31 mouse cellular contexts compared by ENCODE assay signal in genomic region chr10:61158594-61158993, GRCm38 (mm10). TPM values are rescaled to one million over a fixed set of nuclear protein-coding genes. Genes with fewer than 3 reads are reported as not detected.
"Had no signal": no experiment of that assay in that cellular context is flagged by ENCODE, and none has a peak within 500 bp of the region (broad histone marks: within the 10 kb centered on the region; RNA-seq: fewer than 3 reads in every experiment).

No protein-coding gene starts in this region.

- H3K9ac ChIP-seq: forebrain, postnatal 0 days; heart, embryonic 13.5 days; heart, embryonic 15.5 days; hindbrain, embryonic 12.5 days; hindbrain, embryonic 14.5 days; intestine, embryonic 15.5 days; limb, embryonic 12.5 days; liver, embryonic 13.5 days; liver, embryonic 15.5 days; liver, postnatal 0 days had no signal

- ATAC-seq: forebrain, postnatal 0 days; hindbrain, embryonic 16.5 days; inflammation-experienced regulatory T-cells, adult 6 months; intestine, embryonic 15.5 days; intestine, postnatal 0 days had no signal

- H3K4me1 ChIP-seq: heart, embryonic 15.5 days; hindbrain, embryonic 10.5 days; hindbrain, embryonic 12.5 days; intestine, embryonic 15.5 days; limb, embryonic 10.5 days; limb, embryonic 12.5 days had no signal

- H3K27ac ChIP-seq: gastrocnemius, adult 2 months; heart, adult 2 months; heart, embryonic 13.5 days; heart, embryonic 15.5 days; hindbrain, embryonic 10.5 days; hindbrain, embryonic 12.5 days; hindbrain, embryonic 14.5 days; intestine, embryonic 15.5 days; layer of hippocampus, adult 2 months; left cerebral cortex, adult 2 months; limb, embryonic 10.5 days; limb, embryonic 12.5 days; liver, embryonic 13.5 days; liver, embryonic 15.5 days had no signal

- H3K9me3 ChIP-seq: heart, embryonic 13.5 days; heart, embryonic 15.5 days; hindbrain, embryonic 10.5 days; hindbrain, embryonic 12.5 days; intestine, embryonic 15.5 days; limb, embryonic 10.5 days; limb, embryonic 12.5 days; liver, embryonic 13.5 days; liver, embryonic 15.5 days had no signal

- DNase-seq: forebrain, postnatal 0 days; gastrocnemius, adult 2 months; gastrocnemius, postnatal 10 days; gastrocnemius, postnatal 25 days; heart, adult 2 months; heart, postnatal 14 days; heart, postnatal 36 days; kidney, adult 2 months; kidney, postnatal 10 days; kidney, postnatal 36 days; liver; liver, embryonic 13.5 days; liver, postnatal 0 days had no signal

- H3K27me3 ChIP-seq: heart, embryonic 13.5 days; heart, embryonic 15.5 days; hindbrain, embryonic 12.5 days; intestine, embryonic 15.5 days; limb, embryonic 12.5 days; liver, embryonic 13.5 days; liver, embryonic 15.5 days had no signal

- H3K4me3 ChIP-seq: gastrocnemius, adult 2 months; heart, adult 2 months; heart, embryonic 13.5 days; heart, embryonic 15.5 days; hindbrain, embryonic 10.5 days; hindbrain, embryonic 12.5 days; intestine, embryonic 15.5 days; layer of hippocampus, adult 2 months; left cerebral cortex, adult 2 months; limb, embryonic 10.5 days; limb, embryonic 12.5 days; liver, embryonic 13.5 days; liver, embryonic 15.5 days had no signal

- H3K4me2 ChIP-seq: heart, embryonic 11.5 days; heart, embryonic 13.5 days; heart, embryonic 15.5 days; hindbrain, embryonic 12.5 days; hindbrain, embryonic 14.5 days; intestine, embryonic 15.5 days; limb, embryonic 12.5 days; liver, embryonic 11.5 days; liver, embryonic 13.5 days; liver, embryonic 15.5 days had no signal

- H3K36me3 ChIP-seq: heart, embryonic 13.5 days; heart, embryonic 15.5 days; hindbrain, embryonic 10.5 days; hindbrain, embryonic 12.5 days; intestine, embryonic 15.5 days; limb, embryonic 10.5 days; limb, embryonic 12.5 days; liver, embryonic 13.5 days; liver, embryonic 15.5 days had no signal

RNA-seq across cellular contexts. Expression of gene Tbata, which starts 13.2 kb away (rescaled TPM):
- total RNA-seq: gastrocnemius, adult 2 months; gastrocnemius, postnatal 10 days; gastrocnemius, postnatal 25 days; gastrocnemius, postnatal 4 days; granulocyte monocyte progenitor cell, adult 5-6 weeks; heart, adult 2 months; heart, postnatal 36 days had no signal
- polyA plus RNA-seq: heart, embryonic 11.5 days; heart, embryonic 13.5 days; hindbrain, embryonic 14.5 days; inflammation-experienced regulatory T-cells, adult 6 months; intestine, embryonic 15.5 days; intestine, postnatal 0 days; limb, embryonic 10.5 days; limb, embryonic 12.5 days; liver, embryonic 11.5 days; liver, embryonic 13.5 days; liver, embryonic 15.5 days; liver, postnatal 0 days had no signal
